Mouse (Mus musculus) cerebellum, postnatal 36 days (tissue): ENCODE data around the gene Tnfaip3.

ENCODE experiments used
- DNase-seq, 2 experiments: peaks; one replicate each; pipeline ENCODE4 v3.0.0; 2021 to 2022; ENCODE audit warnings: mixed read lengths in 2 of 2

Gene Tnfaip3

GRCm38 (mm10) chr10:18959777-18960492 is 55.5 kb downstream of the Tnfaip3 start:
- DNase-seq: no peak

- DNase-seq: no peak
Measured at GRCm38 (mm10) chr10:18953706-18954071, 61.8 kb downstream of the Tnfaip3 start.

DNA sequence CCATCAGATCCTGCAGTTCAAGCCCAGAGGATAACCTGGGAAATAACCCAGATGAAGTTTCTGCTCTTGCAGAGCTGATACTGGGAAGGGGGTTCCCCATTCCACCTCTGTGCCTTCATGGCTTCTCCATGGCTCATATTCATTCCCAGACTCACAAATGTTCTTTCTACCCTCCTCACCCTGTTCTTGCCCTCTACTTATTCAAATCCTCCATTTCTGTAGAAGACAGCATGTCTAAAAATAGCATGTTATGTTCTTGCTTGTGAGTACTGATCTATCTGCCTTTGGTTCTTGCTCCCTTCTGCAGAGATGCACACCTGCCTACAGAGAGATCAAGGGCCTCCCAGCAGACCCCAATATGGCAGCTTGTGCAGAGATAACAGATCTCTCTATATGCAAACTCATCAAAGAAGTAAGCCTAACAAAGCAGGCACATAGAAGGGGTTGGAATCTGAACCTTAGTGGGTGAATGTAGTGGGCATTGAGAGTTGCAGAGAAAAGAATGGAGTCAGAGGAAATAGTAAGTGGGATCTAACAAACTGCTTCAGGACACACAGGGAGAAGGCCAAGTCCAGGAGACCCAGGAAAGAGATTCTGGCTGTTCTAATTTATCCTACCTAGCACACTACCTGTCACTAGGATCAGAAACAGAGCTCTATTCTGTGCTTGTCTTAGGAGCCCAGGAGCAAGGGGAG is 62.3 kb downstream of the Tnfaip3 start:
- no peak for DNase-seq
